Mouse (Mus musculus) thymus, postnatal 36 days (tissue): ENCODE measurements around the gene Tgfbr2.

Experiments used
- DNase-seq, 2 experiments: peaks; one replicate each; pipeline ENCODE4 v3.0.0; 2022; ENCODE audit warnings: mixed read lengths in 2 of 2

Gene Tgfbr2

DNA sequence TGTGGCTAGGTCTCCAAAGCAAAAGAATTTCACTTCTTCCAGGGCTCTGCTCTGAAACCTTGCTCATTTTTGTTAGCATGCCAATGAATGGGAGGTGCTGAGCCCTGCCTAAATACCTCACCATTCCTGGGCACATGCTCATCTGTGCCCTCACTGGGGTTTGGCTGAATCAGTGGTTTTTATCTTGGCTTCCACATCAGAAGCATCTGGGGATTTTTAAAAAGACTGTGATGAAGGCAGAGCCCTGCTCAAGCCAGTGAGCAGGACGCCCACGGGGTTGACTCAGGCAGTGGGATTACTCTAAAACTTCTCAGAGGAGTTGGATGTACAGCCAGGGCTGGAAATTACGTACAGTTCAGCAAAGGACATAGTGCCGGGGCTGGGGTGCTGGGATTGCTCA, 22.3 kb downstream of the Tgfbr2 start:
- DNase-seq = no peak

DNA sequence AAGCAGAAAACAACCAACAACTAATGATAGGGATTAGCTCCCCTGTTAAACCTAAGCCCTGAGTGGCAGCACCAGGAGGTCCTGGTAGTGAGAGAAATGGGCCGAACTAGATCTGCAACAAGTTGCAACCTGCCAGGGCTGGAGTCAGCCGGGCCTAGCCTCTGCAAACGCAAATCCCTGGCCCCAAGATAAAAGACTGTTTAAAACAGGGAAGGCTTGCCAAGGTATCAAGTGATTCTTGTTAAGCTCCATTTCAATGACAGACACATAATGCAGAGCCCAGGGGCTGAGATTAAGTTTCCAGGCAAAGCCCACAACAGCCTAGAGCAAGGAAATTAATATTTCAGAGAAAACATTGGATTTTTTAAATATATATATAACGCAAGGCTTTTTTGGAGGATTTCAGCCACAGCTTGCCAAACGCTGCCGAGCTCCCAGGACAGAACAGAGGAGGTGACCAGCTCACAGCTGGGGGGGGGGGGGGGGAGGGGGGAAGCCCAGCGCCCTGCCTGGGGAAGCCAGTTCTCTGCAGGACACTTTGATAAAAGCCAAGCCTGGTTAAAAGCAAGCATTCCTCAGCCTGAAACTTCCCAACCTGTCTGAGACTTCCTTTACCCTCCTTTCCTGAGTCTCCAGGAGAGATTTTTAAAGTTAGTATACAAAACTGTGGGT, 24.3 kb downstream of the Tgfbr2 start:
- no peak for DNase-seq

DNA sequence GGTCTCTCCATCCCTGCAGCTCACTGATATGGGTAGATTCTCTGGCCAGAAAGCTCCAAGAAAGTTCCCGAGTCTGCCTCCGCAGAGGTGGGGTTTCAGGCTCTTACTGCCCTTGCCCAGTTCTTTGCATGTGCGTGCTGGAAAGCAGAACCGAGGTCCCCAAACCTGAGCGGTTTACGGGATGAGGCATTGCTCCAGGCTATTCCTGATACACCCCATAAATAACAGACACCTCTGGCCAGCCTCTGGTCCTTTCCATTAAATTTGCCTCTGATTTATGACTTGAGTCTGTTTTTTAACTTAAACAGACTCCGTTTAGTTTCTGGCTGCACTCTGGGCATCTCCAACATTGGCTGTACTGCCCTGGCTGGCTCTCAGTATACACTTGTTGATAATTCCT, 26.4 kb downstream of the Tgfbr2 start:
- no peak for DNase-seq

DNA sequence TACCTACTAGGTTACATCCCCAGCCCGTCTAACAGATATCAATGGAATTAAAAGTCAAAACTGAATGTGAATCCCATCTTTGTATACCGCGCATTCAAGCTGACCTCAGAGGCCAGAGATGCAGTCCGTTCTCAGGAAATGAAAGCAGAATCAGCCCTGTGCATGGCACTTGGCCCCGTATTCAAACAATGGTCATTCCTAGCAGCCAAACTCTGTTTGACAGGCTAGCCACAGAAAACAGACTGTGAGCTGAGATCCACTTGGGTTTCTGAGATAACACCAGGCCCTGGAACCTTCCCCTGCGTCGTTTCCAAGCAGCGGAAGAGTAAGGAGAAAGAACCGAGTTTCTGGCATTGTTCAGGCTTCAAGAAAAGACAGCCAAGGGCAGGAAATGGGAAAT, 28.9 kb downstream of the Tgfbr2 start:
- no peak for DNase-seq

DNA sequence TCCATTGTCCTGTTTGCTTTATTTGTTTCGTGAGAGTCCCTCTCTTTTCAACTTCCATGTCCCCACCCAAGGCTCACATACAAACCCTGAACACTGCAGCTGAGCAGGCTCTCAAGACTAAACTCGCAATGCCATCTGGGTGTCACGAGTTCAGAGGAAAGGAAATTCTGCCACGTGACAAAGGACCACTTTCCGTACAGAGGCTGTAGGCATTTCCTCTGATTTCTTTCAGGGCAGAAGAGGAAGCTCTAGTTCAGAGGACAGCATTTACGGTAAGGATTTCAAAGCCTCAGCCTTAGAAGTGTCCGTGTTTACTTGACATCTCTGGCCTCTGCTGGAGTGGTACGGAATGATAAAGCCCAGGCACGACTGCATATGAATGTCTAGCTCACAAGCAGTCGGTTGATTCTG, 29.9 kb downstream of the Tgfbr2 start:
- peak; percentile 60 to 68 for DNase-seq

DNA sequence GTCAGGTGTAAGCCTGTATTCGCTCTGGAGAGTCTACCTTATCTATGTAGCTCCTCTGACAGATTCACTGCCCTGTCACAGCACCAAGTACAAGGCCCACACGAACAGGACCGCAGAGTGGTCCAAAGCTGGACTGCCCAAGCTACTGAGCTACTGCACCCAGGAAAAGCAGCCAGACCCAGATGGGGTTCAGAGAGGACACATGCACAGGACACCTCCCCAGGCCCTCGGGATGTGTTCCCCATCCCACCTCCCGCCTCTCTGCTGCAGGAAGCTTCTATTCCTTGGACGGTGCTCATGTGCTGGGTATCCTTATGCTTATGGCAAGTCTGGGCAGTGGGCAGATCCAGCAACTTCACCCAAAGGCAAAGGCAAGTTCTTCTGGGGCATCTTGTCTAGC, 34.7 kb downstream of the Tgfbr2 start:
- DNase-seq = no peak

DNA sequence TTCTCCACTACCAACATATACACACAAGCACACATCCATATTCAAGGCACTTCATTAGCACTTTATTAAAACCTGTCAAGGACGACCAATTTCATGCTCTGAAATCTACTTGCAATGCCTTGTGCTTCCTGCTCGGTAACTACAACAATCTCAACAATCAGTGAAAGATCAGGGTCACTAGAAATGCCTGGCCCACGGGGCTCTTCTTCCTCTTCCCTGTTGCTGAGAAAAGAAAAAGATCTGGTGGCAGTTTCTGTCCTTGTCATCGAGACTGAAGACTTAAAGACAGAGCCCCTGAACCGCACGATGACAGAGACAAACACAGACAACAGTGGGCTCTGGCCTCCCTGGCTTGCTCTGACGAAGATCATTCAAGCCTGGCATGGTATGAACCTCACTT, 35.6 kb downstream of the Tgfbr2 start:
- no peak for DNase-seq

DNA sequence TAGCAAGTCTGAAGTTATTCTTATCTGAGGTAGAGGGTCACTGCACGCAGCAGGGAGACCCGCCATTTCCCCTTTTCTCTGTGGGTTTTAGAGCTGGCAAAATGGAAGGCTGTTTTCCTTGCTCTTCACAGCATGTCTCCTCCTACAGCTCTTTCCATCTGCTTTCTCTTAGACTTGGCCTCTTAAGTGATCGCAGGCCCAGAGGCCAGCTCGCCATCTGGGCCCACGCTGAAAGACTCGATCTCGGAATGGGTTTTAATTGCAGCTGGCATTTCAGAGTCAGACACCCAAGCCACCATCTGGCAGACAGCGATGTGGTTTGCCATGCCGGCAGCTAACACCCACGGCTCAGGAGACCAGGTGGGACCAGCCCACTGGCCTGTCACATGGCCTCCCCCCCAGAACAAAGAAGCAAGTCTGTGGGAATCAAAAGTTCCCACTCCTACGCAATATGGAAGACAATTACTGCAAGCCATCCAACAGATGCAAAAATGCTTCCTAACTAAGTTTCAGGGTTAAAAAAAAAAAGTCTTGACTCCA, 36.5 kb downstream of the Tgfbr2 start:
- DNase-seq = peak; percentile 46 to 66

DNA sequence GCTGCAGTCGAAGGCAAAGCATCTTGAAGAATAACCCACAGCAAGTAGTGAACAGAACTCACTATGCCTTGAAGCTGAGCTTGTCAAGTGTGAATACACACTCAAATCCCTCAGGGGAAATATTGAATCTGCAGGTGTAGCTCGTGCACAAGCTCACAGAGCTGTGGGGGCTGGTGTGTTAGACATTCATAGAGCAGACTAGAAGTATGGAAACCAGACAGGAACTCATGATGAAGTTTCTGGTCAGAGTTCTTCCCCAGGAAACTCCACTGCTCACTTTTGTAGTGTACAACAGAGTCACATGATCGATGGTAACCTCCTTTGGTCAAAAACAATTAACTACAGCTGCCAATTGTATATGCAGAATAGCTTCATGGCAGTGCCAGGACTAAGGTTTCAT, 37.5 kb downstream of the Tgfbr2 start:
- no peak for DNase-seq

DNA sequence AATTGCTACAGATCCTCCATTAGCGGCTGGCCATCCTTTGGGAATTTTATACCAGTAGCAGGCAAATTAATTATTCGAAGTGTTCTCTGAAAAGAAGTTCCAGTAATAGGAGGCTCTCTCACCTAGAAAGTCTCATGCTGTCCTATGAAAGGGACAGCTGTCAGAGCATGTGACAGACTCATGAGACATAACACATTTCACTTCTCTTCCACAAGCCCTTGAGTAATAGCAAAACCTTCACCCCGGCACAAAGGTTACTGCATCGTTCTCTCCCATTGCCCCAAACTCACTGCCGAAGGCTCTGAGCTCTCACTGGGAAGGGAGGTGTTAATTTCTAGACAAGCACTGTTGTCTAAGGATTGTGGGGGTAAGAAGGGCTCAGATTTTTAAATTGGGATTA, 38.3 kb downstream of the Tgfbr2 start:
- no peak for DNase-seq

DNA sequence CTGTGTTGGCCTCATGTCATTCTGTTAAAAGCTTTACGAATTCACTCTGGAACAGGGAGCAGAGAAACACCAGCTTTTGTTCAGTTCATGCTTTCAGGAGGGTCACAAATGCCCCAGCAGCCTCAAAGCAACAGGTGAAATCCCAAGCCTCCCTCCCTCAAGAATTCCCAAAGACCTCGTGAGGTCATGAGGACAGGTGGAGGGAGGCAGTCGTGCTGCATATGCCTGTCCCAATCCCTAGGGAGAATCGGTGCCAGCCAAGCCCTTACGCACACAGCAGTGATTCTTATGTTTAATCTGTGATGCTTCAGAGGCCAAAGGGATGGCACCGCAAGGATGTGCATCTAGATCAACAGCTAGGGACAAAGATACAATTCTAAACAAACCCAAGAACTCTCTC, 39.0 kb downstream of the Tgfbr2 start:
- no peak for DNase-seq

DNA sequence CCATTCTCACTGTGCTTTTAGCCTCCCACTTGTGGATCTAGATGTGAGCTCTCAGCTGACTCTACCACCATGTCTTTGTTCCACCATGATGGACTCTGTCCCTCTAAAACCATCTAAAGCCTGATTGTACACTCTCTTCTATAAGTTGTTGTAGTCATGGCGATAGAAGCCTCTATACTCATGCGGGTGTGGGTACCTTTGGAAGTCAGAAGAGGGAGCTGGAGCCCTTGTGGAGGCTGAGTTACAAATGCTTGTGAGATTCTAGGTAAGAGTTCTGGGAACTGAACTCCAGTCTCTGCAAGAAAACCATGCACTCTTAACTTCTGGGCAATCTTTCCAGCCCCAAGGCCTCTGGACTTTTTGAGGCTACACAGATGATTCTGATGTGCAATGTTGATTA, 40.7 kb downstream of the Tgfbr2 start:
- peak in 1 of 2 experiments; percentile 18 for DNase-seq

DNA sequence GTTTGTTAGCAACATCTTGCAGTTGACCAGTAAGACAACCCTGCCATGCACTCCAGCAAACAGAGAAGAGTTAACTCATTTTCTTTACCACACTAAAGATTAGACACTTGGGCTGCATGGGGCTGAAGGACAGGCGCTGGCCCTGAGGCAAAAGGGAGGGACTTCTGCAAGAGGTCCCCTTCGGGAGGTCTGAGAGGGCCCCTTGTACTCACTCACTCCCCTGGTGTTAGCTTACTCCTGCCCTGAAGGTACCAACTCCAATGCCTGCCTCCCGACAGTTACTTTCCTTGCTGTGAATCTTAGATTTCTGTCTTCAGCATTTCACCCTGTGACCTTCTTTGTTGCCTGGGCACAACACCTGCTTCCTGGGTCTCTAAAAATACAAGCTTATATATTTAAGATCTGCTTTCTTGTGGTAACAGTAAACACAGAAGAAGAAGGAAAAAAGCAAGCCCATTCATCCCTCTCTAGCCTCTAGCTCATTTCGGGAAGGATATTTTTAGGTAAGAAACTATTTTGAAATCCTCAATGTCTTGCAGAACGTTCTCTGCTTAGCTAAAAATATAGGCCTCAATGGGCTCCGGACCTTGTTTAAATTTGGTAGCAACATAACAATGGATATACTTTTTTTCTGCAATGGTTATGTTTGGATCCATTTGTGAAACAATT, 41.7 kb downstream of the Tgfbr2 start:
- DNase-seq = peak in 1 of 2 experiments; percentile 27

DNA sequence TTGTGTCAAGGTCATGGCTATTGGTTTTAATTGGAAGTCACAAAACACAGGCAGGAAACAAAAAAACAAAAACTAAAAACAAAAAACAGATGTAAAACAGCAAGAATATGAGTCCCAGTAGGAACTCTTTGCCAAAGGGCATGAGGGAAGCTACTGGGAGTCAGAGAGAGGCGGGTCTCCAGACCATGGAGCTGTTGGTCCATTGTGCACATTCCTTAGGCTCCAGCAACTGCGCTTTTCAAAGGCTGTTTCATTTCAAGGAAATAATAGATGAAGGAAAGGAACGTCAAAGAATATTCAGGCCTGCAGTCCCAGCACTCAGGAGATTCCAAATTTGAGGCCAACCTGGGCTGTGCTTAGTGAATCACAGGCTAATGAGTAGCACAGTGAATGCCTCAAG, 46.3 kb downstream of the Tgfbr2 start:
- no peak for DNase-seq

DNA sequence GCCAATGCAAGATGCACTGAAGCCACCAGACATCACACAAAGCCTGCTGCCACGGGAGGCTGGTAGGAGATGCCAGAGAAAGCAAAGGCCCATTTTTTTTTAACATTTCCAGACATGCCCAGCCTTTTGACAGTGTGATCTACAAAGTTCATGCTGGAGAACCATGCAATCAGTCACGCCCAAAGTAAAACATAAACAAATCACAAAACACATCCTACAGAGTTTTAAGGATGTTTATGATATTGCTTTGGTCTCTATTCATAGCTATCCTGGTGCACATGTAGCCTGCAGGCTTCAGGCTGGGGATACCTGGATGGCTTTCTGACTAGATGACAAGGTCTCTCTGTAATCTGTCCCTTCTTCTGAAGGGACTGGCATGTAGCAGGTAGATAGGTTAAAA, 46.8 kb downstream of the Tgfbr2 start:
- DNase-seq = no peak

DNA sequence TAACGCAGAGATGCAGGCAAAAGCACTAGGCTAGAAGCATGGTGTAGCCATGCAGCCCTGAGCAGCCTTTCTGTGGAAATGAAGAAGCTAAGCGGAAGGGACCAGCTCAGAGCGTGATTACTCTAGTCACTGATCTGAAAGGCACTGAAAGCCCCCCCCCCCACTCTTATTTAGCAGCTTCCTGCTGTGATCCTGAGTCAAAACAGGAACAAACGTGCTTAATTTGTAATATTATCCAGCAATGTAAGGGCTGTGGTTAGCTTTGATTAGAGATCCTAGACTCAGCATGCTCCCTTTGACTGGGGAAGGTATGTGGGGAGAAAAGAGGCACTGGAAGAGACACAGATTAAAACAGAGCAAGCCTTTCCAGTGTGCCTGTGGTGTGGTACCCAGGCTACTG, 48.7 kb downstream of the Tgfbr2 start:
- DNase-seq = no peak

DNA sequence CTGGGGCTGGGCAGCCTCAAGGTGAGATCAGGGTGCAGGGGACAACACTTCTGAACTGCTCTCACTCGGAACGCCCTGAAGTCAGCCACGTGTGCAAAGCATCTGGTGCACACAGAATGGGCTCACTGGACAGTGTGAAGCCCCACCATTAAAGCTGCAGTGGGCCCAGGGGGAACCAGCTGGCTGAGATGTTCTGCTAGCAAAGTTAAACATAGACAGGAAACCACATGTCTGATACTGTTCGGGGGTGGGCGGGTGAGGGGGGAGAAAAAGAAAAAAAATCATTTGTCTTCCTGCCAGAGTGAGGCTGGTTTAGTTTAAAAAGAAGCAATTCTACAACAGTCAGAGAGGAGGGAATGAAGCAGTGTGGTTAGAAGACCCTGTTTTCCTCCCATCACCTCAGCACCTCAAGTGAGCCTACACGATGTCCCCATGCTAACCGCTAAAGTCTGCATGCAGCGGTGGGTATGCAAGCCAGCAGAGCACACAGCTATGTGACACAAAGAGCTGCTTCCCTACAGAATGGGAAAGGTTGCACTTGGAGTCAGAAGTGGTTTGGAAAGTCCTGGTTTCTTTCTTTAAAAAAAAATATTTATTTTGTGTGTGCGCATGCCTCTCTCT, 52.1 kb downstream of the Tgfbr2 start:
- DNase-seq = peak; percentile 55 to 65

DNA sequence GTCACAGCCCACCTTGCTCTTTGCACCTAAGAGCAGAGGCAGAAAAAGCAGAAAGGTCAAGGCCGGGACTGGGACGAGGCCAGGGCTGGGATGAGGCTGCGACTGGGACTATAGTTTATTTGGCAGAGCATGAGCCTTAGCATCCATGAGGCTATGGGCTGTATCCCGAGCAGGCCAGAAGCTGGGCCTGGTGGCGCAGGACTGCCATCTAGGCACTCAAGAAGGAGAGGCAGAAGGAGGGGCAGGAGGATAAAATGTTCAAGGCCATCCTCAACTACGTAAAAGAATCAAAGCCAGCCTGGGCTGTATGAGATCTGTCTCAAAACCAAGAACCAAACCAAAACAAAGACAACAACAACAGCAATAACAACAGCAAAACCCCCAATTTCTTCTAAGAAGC, 52.6 kb downstream of the Tgfbr2 start:
- peak; percentile 32 to 35 for DNase-seq

DNA sequence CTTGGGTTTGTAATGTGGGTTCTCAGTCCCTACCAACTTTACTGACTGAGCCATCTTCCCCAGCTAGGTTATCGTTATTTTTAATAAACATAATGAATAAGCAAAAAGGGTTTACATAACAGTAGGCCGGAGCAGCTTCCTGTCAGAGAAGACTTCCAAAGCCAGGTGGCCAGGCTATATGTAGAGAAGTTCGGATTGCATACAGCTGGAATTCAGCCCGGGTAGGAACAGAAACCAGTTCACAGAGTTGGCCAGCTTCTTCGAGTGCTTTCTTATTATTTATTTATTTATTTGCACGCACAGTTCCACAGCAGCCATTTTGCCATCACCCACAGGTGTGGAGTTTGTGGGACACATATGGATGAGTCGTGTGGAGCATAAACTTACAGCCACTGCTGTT, 53.7 kb downstream of the Tgfbr2 start:
- DNase-seq = no peak

DNA sequence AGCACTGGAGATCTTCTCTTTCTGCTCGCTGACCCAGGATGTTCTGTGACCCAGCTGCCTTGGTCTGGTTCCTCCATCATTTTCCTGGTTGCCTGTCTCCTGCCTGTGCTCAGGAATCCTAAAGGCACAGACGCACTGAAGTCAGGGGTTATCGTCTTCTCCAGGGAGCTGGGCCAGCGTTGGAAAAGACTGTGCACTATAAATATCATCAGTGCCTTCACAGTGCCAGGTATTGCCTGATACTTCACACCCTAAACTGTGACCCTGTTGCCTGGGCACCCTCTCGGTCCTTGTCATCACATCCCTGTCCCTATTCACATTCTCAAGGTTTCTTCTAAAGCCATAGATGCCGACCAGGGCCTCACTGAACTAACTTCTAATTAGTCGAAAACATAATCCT, 55.2 kb downstream of the Tgfbr2 start:
- no peak for DNase-seq

DNA sequence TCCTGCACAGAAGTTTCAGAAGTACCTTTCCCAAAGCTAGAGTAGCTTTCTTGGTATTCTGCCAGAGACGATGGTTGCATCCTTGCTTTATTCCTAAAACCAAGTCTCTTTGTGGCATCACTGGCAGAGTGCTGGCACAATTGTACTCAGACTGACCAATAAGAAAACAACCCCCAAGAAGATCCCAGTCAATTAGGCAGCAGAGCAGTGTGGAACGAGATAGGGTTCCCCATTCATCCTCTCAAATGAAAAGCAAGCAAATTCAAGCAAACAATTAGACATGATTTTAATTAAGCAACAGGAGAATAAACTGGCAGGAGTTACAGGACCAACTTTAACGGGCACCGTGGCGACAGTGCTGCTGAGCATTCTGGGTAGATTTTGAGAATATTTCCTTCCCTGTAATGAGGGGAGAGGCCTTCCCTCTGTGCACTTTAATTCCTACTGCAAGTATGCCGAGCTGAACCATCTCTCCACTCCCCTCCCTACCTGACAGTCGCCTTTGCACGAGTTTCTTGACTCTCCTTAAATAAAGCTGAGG, 56.8 kb downstream of the Tgfbr2 start:
- DNase-seq = no peak

DNA sequence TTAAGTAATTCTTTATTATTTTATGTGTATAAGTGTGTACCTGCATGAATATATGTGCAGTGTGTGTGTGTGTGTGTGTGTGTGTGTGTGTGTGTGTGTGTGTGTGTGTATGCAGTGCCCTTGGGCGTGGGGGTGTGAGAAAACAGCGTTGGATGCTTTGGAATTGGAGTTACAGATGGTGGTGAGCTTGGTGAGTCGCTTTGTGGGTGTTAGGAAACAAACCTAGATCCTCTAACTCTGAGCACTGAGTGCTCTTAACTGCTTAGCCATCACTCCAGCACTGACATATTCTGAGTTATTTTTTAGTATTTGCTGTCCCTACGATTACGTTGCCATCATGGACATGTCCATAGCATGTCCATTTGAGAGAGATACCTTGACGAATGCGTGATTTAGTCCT, 59.3 kb downstream of the Tgfbr2 start:
- no peak for DNase-seq

DNA sequence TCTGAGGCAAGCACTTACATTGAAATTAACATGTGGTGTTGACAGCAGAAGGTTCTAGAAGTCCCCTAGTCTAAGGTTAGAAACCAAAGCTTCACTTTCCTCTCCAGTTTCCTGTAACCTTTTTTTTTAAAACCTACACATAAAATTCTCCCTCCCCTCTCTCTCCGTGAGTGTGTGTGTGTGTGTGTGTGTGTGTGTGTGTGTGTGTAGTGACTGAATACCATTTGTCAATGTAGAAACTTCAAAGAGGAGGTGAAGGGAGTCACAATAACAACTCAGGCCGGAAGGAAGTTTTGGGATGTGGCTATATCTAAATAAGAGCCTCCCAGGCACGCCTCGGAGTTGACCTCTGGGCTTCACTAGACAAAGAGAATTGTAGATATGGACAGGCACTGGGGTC, 60.8 kb downstream of the Tgfbr2 start:
- DNase-seq = peak; percentile 37 to 39
